Mouse (Mus musculus) layer of hippocampus, adult 8-10 months (tissue): Measurements from ENCODE around the gene Ogdhl. TPM values are rescaled to one million over a fixed set of nuclear protein-coding genes. Genes with fewer than 3 reads are reported as not detected.
"Not testable (repeated sequence)": the region's sequence is repeated elsewhere in the genome, so short reads cannot be mapped to it uniquely, and the experiment has no call there.

Source experiments
- DNase-seq, 2 experiments: peaks; one replicate each; pipeline ENCODE4 v3.0.0; 2022; ENCODE audit warnings: low spot score in 2 of 2
- total RNA-seq, 4 experiments: library from RNA; stranded (reverse); gene quantifications; 2 replicates each; pipeline ENCODE4 v1.2.4; 2022

Gene Ogdhl
- 100 to 1,000 TPM in 2 of 4 experiments, 10 to 100 TPM in 2; 98.6 to 108 (median 101) TPM for total RNA-seq

DNA sequence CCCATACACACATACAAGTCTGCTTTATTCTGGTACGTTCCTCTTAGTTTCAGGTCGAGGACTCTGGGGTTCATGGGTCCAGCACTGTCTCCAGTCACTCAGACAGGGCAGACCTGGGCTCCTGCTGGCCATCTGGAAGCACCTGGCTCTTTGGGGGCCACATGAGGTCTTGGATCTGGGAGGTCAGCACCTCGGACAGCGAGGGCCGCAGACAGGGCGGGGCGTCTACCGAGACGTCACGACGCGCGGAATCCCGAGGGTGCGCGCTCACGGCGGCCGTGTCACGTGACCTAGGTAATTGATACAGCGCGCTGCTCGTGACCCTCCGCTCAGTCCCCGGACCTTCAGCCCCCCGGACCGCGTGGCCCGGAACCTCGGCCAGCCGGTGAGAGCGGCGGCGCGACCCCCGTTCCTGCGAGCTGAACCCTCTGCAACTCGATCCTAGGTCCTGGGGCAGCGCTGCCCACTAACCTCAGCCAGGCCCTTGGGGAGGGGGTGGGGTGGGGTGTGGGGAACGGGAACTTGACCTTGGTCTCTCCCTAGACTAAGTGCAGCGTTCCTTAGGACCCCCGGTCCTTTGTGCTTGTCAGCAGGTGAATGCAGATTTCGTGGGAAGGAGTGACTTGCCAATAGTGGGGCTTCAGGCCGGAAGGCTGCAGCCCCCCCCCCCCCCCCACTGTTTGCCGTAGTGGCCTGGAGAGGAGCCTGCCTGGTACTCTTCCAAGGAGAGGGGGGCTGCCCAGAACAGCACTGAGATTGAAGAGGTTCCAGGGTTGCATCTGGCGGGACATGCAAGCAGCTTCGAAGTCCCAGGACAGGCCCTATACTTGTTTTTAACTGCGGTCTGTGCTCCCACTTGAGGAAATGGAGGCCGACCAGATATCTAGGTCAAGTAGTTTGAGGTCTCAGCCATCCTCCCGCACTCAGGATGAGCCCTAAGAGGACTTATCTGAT, at the start of gene Ogdhl:
Ogdhl (plus strand) TSS at position 288 of the 954 bp plus-strand sequence.
- DNase-seq, result peak; percentile 60 to 80

DNA sequence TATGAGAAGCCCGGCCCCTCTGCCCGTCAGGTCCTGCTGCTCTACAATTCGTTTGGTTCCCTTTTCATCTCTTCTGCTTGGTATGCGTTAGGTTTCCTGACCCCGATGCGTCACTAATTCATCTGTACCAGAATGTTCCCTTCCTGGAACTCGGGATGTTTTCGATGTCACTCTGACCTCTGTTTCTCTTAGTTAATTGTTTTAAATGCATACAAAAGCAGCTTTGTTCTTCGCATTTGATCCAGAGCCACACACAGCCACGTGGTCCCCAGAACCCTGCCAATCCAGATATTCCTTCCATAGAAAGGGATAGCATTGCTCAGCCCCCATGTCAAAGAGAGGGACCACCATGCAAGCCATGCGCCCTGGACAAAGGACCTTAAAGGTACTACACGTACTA, 20.2 kb upstream of the Ogdhl start:
- peak; percentile 67 to 81 for DNase-seq

DNA sequence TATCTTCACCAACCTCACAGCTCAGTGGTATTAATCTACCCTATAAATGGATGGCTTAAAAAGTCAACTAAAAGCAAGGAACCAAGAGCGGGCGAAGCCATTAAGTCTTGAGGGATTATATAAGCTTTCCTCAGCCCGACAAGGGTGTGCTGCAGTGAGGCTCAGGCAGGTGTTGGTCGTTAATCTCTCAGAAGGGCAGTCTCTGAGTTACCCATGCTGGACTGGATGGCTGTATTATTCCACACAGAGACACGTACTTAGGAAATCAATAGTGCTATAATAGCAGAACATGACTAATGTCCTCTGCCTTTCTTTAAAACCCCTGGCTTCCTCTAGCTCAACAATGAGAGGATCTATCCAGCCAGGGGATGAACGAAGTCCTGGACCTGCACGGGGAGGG, 19.4 kb upstream of the Ogdhl start:
- DNase-seq, result no peak

DNA sequence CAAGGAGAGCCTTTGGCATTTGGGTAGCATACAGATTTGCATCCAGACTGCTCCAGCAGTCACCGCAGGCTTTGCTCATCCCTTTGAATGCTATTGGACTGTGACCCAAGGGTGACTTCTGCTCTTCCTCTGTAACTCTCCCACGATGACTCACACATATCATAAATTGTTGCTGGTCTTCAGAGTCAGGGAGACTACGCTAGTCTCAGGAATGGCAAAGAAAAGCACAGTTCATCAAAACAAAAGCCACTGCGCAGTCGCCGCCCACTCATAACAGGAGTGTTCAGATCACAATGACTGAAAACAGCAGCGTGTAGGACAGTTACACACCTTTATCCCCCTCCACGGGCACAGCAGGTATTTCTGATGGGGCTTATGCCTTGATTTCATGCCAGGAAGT, 16.9 kb upstream of the Ogdhl start:
- no peak for DNase-seq

DNA sequence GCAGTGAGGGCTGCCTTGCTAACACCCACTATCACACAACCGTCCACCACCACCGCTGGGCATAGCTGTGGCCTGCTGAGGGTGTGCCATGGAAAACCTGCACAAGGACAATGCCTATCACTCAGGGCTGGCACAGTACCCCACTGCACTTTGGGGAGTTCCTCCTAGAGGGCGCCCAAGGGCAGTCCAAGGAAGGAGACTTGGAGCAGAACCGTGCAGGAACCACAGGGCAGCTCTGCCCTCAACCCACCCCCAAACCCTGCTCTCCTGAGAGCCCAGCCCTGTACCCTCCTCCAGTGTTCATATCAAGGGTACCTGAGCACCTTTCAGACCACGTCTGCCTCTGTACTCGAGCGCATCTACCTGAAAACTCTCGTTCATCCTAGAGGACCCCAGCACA, 11.9 kb upstream of the Ogdhl start:
- DNase-seq, result peak; percentile 55 to 81

DNA sequence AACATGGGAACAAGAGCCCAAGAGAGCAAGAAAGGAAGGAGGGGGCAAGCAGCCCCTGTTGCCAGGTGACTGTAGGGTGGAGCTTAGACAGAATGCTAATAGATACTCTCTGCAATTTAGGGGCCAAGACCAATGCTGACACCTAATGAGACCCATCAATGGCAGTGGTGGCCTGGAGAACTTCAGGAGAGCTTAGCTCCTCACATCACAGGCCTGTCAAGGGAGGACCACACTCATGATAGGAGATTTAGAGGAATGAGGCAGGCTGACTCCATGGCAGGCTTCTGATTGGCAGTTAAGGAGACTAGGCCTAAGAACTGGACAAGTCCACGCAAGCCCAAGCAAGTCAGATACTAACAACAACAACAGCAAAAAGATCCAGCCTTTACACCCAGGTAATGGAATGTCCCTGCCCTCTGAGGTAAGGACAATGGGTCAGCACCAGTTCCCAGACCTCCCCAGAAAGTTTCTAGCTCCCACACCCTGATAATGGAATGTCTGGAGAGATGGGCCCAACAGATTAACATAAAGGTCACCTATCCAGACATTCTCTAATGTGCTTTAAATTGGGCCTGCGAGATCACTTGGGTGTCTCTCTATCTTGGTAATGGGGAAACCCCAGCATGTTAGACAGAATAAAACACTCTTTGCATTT, 10.3 kb upstream of the Ogdhl start:
- DNase-seq, result no peak

DNA sequence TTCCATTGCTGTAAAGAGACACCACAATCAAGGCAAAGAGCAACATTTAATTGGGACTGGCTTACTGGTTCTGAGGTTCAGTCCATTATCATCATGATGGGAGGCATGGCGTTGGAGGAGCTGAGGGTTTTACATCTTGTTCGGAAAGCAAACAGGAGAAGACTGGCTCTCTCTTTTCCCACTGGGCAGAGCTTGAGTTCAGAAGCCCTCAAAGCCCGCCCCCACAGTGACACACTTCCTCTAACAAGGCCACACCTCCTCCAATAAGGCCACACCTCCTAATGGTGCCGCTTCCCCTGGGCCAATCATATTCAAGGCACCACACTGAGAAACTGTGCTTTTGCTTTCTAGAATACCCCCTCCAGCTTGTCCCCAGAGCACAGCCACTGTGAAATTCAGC, 4.0 kb upstream of the Ogdhl start:
- DNase-seq, result no peak

DNA sequence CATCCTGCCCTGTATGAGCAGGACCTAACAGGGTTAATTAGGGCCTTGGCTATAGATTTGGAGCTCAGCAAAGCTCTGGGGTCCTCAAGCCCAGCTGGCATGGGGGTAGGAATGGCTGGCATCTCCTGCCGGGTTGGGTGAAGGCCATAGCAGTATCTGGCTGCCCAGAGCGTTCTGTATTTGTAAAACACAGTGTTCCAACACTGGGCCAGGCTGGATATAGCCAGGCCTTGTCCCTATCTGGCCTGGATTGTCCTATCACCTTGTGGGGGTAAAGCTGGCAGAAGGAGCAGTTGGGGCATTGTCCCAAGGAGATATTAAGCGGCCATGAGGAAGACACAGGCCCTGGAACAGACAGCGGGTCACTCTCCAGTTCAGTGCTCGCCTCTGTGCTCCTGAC, 1.4 kb downstream of the Ogdhl start:
- no peak for DNase-seq

DNA sequence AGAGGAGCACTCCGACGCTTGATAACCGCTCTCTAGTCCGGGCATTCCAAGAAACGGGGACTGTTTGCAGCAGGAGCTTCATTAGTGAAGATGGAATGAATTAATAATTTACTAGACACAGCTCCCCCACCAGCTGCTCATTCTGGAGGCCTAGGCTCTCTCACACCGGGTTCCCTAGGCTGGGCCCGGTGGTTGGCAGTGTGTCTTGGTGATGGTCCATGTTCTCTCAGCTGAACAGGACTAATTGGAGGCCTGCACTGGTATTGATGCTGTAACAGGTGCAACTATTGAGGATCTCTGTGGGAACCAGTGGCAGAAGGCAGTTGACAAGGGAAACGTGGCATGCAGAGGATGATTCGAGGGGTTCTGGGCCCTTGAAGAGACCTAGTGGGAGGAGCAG, 5.5 kb downstream of the Ogdhl start:
- DNase-seq, result no peak

DNA sequence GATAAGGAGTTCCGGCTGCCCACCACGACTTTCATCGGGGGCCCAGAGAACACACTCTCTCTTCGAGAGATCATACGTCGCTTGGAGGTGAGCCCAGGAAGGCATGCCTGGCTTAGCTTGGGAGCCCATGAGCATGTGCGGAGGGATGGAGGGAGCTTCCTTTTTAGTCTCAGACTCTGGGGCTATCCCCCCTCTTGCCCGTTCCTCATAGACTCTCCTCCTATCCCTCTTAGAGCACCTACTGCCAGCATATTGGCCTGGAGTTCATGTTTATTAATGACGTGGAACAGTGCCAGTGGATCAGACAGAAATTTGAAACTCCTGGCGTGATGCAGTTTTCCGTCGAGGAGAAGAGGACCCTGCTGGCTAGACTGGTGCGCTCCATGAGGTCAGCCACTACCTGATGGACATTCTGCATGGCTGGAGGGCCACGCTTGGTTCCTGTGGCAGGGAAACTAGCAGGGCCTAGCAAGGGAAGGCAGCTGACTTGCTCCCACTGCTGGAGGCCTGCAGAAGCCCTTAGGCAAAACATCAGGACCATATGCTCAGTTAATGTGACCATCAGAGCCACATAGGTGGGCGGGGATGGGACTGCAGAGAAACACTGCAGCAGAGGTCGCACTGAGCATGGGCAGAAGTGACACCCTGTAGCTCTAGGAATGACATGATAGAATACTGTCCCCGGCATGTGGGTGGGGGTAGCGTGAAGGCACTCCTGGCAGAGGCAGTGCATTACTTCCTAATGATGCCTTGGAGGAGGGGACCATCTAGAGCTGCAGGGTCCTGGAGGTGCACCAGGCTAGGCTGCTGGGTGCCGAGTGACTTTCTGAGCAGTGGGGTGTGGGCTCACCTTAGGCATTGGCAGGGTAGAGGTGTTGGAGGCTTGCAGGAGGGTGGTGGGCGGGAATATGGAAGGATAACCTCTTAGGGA, 11.0 kb downstream of the Ogdhl start:
- DNase-seq, result no peak

DNA sequence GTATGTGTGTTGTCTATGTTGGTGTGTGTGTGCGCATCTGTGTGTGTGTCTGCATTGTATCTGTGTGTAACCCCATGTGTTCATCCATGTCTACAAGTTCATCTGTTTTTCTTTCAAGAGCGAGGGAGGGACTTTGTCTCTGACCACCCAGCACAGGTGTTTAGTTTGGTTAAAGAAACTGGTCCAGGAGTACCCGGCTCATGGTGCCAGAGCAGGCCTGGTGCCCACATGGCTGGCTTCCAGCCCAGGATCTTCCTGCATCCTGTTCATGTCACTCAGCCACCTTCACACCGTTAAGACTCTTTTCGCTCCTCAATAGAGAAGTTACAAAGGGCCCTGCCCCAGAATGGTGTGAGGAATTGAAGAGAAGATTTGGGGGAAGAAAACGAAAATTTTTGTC, 14.2 kb downstream of the Ogdhl start:
- DNase-seq, result no peak

DNA sequence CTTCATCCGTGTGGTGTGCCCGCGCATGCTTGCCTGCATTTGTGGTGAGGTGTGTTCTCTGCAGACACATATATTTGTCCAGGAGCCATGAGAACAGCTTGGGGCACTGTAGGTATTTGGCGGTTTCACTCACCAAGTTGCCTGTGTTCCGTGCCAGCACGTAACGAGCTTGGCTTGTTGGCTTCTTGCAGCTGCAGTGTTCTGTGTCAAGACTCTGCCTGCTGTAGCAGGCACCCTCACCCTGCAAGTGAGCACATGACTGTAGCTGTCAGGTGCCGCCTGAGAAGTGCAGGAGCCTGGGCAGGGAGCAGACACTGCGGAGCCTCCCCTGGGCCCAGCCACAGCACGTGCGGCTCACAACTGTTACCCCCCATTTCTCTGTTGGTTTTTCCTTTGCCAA, 14.7 kb downstream of the Ogdhl start:
- no peak for DNase-seq

DNA sequence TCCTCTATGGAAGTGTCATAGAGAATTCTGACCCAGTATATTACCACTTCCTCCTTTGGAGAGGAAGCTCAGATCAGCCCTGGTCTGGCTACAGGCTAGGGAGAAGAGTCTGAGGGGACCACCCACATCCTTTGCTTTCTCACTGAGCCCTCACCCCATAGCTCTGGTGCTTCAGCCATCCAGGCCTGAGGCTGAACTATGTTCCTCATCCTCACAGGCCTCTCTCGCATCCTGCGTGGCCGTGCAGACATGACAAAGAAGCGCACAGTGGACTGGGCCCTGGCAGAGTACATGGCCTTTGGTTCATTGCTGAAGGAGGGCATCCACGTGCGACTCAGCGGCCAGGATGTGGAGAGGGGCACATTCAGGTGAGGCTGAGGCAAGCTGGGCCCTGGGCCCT, 20.0 kb downstream of the Ogdhl start:
- DNase-seq, result no peak

DNA sequence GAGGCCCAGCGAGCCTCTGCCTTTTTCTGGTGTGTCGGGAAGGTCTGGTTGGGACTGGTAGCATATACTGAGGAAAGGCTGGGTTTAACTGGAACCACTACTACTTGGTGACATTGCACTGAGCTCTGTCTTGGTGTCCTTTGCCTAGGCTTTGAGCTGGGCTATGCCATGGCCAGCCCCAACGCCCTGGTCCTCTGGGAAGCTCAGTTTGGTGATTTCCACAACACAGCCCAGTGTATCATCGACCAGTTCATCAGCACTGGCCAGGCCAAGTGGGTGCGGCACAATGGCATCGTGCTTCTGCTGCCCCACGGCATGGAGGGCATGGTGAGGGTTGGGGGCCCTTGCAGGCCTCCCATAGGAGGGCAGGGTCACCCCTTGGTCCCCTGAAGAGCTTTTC, 22.4 kb downstream of the Ogdhl start:
- DNase-seq, result no peak

DNA sequence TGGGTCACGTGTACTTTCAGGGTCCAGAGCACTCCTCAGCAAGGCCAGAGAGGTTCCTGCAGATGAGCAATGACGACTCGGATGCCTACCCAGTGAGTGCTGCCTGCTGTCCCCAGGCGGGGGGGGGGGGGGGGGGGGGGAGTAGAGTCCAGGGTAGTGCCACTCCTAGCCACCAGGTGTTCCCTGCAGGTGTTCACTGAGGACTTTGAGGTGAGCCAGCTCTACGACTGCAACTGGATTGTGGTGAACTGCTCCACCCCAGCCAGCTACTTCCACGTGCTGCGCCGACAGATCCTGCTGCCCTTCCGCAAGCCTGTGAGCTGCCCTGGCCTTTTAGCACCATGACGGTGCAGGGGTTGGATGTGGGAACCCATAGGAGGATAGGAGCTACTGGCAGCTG, 22.9 kb downstream of the Ogdhl start:
- no peak for DNase-seq

DNA sequence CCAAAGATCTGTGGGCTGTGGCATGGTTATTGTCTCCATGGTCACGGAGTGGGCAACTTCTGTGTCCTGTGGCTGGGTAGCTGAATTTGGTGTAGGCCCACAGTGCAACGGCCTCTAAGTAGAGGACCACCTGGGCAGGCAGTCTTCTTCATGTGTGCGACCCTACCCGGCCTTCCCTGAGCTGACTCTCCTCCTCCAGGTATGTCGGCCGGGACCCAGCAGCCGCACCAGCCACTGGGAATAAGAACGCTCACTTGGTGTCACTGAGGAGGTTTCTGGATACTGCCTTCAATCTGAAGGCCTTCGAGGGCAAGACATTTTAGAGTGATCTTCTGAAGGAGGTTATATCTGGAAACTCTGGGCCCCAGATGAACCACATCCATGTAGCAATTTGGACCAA, 25.5 kb downstream of the Ogdhl start:
- no peak for DNase-seq

DNA sequence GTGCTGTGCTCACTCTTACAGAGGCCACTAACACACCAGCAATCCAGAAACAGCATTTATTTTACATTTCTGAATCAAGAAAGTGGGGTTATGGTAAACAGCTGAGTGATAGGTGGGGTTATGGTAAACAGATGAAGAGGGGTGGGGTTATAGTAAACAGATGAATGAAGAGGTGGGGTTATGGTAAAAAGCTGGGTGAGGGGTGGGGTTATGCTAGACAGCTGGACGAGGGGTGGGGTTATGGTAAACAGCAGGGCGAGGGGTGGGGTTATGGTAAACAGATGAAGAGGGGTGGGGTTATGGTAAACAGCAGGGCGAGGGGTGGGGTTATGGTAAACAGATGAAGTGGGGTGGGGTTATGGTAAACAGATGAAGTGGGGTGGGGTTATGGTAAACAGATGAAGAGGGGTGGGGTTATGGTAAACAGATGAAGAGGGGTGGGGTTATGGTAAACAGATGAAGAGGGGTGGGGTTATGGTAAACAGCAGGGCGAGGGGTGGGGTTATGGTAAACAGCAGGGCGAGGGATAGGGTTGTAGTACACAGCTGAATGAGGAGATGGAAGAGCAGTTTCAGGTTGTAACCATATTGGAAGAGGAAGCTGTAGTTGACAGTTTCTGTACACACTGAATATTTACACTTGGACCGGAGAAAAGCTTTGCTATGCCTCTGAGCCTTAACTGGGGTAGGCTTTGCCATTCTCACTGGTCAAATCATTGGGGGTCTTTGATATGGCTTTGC, 29.5 kb downstream of the Ogdhl start:
- not testable (repeated sequence) for DNase-seq

DNA sequence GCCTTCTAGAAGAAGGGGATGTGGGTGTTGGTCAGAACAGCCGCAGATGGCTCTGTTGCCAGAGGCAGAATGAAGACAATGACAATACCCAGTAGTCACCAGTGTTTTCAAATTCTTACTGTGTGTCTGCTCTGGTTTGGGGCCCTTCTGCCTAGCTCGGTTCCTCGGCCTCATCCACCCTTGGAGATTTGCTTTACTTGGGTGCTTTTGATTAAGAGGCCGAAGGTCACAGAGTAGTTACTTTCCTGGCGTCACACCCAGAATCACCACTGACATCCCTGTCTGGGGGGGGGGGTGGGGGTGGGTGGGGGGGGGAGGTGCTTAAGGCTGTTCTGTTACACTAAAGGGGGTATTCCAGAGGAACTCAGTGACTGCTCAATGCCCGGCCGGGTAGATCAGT, 42.5 kb downstream of the Ogdhl start:
- DNase-seq, result no peak

DNA sequence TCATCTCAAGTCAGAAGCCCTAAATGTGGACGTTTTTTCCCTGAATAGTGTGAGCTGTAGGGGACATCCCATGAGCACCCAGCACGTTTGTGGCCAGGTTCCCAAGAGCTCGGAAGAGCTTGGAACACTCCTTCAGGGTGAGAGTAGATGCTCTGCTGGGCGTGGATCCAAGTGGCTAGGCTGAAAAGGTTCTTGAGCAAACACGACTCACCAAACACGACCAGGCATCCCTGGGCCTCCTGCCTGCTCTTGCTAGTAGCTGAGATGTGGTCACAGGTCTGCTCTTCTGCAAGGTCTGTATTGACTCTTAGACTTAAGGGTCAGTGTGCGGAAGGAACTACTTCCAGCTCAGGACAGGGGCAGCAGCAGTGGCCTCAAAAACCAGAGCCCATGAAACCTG, 47.9 kb downstream of the Ogdhl start:
- no peak for DNase-seq

DNA sequence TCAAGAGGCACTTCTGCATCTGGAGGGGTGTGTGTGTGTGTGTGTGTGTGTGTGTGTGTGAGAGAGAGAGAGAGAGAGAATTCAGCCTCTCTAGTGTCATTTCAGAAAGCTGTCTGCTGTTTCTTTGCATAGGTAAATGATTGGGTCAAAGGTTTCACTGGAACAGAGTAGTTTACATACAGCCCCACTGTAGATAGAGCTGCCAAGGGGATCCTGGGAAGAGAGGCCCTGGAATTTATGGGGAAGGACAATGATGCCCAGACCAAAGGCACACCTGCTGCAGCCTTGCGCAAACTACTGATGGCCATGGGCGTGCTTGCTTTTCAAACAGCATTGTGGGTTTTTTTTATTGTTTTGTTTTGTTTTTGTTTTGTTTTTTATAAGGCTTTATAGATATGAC, 50.7 kb downstream of the Ogdhl start:
- DNase-seq, result no peak
